Mouse (Mus musculus): ENCODE measurements around the gene Haus5. TPM values are rescaled to one million over a fixed set of nuclear protein-coding genes. Genes with fewer than 3 reads are reported as not detected.
A peak's percentile ranks its signal among the peaks of the same experiment; 100 is the strongest.

The Haus5 gene
- polyA plus RNA-seq, 1 experiment from 2014 or later: 39.1 TPM

DNA sequence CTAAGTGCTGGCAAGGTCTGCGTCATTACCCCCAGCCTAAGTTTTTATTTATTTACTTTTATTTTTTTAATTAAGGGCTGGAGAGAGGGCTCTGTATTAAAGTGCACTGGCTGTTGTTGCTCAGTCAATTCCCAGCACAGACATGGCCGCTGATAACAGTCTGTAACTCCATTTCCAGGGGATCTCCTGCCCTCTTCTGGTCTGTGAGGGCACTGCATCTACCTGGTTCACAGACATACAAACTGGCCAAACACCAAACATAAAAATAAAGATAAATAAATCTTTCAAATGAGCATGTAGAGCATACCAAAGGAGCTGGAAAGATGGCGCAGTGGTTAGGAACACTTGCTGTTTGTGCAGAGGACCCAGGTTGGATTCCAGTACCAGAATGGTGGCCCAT is 45.6 kb downstream of the Haus5 start:
- no peaks in the 10 kb centered on the region for H3K4me1 ChIP-seq
- H3K27ac ChIP-seq: no peak overlapping the region
- peaks cover 45% of the 10 kb centered on the region for H3K36me3 ChIP-seq
- no peak for ATAC-seq (ENCODE audit: insufficient read depth, low FRiP score, low read depth)
- no peak overlapping the region for H3K9ac ChIP-seq
- 91% methylated on average over 3 of the region's 3 CpGs for WGBS
- no peaks in the 10 kb centered on the region for H3K27me3 ChIP-seq (replicated peaks)
- no peak overlapping the region for H3K4me3 ChIP-seq (replicated peaks)
- H3K4me2 ChIP-seq: no peak overlapping the region
- H3K9me3 ChIP-seq: no peaks in the 10 kb centered on the region

DNA sequence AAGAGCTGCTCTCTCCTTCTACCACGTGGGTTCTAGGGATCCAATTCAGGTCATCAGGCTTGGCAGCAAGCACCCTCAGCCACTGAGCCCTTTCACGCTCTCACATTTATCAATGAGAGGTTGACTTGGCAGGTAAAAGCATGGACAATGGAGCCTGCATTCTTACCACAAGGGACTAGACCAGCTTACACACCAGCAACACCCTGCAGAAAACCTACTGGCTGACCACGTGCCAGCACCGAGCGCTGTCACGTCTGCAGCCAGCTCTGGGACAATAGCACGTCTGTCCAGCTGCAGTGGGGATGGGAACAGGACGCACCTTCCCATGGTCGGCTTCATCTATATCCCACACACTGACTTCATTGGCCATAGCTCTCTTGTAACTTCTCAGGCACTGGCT is 46.1 kb downstream of the Haus5 start:
- peaks cover 44% of the 10 kb centered on the region for H3K36me3 ChIP-seq
- H3K9ac ChIP-seq: no peak overlapping the region
- ATAC-seq (ENCODE audit: insufficient read depth, low FRiP score, low read depth): no peak
- H3K4me1 ChIP-seq: no peaks in the 10 kb centered on the region
- no peaks in the 10 kb centered on the region for H3K9me3 ChIP-seq
- no peaks in the 10 kb centered on the region for H3K27me3 ChIP-seq (replicated peaks)
- H3K4me3 ChIP-seq (replicated peaks): no peak overlapping the region
- WGBS: 93% methylated on average over 9 of the region's 9 CpGs
- no peak overlapping the region for H3K27ac ChIP-seq
- H3K4me2 ChIP-seq: no peak overlapping the region

DNA sequence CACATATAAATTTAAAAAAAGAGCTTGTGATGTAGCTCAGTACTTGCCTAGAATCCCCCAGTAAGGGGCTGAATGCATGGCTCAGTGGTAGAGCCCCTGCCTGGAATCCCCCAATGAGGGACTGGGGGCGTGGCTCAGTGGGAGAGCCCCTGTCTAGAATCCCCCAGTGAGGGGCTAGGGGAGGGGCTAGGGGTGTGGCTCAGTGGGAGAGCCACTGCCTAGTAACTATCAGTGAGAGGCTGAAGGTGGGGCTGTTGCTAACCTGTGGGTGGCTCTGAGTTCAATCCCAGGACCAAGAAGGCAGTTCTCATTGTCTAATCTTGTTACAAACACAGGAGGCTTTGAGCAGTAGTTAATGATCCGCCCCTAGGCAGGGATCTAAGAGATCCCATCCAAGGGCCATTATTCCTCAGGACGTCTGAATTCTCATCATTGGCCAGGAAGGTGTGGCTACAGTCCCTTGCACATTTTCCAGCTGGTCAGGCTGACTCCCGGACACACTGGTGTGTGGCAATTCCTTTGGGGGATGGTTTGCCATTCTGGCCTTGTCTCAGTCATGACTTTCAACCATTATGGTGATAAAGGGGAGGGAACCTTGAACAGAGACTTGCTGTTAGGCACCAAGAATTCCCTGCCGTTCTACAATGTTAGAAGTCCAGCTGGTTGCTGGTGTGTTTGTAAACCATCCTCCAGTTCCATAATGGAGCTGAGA is 49.6 kb downstream of the Haus5 start:
- no peak overlapping the region for H3K4me2 ChIP-seq
- H3K4me1 ChIP-seq: no peaks in the 10 kb centered on the region
- no peak overlapping the region for H3K4me3 ChIP-seq (replicated peaks)
- peaks cover 32% of the 10 kb centered on the region for H3K36me3 ChIP-seq
- no peaks in the 10 kb centered on the region for H3K27me3 ChIP-seq (replicated peaks)
- 53% methylated on average over 5 of the region's 5 CpGs for WGBS
- no peaks in the 10 kb centered on the region for H3K9me3 ChIP-seq
- no peak overlapping the region for H3K27ac ChIP-seq
- no peak overlapping the region for H3K9ac ChIP-seq
- no peak for ATAC-seq (ENCODE audit: insufficient read depth, low FRiP score, low read depth)

DNA sequence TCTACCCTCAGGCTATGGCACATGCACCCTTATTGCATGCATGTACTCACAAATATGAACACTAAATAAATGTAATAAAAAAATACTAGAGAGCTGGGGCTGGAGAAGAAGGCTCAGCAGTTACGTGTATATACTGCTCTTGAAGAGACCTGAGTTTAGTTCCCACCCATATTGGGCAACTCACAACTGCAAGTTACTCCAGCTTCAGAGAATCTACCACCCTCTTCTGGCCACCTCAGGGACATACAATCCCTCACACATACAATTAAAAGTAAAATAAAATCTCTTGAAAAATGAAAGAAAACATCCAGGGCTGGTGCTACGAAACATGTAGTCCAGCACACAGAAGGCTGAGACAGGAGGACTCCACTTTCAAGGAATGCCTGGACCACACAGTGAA is 50.3 kb downstream of the Haus5 start:
- ATAC-seq (ENCODE audit: insufficient read depth, low FRiP score, low read depth): no peak
- H3K27ac ChIP-seq: no peak overlapping the region

DNA sequence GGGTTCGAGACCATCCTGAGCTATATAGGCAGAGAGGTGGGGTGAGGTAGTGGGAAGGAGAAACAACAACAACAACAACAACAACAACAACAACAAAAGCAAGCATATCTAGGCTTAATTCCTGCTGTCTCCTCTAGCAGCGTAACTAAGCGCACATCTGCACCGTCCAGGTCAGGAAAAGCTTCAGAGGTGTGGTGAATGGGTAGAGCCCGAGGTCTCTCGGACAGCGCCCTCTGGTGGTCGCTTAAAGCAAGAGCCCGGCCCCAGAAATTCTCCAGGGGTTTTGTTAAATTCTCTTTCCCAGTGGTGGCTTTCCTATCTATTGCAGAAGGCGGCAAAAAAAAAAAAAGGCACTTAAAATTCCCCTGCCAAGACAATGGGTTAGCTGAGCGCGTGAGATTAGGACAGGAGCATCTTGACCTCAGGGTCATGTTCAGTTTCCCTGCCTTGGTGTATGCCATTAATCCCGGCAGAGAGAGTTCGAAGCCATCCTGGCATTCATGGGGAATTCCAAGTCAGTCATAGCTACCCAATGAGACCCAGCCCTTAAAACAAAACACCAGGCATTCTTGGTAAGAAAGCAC is 51.2 kb downstream of the Haus5 start:
- Histone ChIP-seq H3K27ac (no peak overlapping the region), H3K4me2 (no peak overlapping the region), H3K4me3 (replicated peaks) (no peak overlapping the region), H3K27me3 (replicated peaks) (no peaks in the 10 kb centered on the region), H3K36me3 (peaks cover 23% of the 10 kb centered on the region), H3K9ac (no peak overlapping the region), H3K4me1 (no peaks in the 10 kb centered on the region), H3K9me3 (no peaks in the 10 kb centered on the region)
- ATAC-seq (ENCODE audit: insufficient read depth, low FRiP score, low read depth): peak; percentile 70
- 23% methylated on average over 14 of the region's 14 CpGs for WGBS

More for the DNA sequence above, 50.3 kb downstream of the Haus5 start:
- WGBS: 64% methylated on average over 2 of the region's 2 CpGs
- H3K4me3 ChIP-seq (replicated peaks): no peak overlapping the region
- peaks cover 31% of the 10 kb centered on the region for H3K36me3 ChIP-seq
- no peaks in the 10 kb centered on the region for H3K27me3 ChIP-seq (replicated peaks)
- H3K4me2 ChIP-seq: no peak overlapping the region
- no peaks in the 10 kb centered on the region for H3K4me1 ChIP-seq
- H3K9me3 ChIP-seq: no peaks in the 10 kb centered on the region
- no peak overlapping the region for H3K9ac ChIP-seq

DNA sequence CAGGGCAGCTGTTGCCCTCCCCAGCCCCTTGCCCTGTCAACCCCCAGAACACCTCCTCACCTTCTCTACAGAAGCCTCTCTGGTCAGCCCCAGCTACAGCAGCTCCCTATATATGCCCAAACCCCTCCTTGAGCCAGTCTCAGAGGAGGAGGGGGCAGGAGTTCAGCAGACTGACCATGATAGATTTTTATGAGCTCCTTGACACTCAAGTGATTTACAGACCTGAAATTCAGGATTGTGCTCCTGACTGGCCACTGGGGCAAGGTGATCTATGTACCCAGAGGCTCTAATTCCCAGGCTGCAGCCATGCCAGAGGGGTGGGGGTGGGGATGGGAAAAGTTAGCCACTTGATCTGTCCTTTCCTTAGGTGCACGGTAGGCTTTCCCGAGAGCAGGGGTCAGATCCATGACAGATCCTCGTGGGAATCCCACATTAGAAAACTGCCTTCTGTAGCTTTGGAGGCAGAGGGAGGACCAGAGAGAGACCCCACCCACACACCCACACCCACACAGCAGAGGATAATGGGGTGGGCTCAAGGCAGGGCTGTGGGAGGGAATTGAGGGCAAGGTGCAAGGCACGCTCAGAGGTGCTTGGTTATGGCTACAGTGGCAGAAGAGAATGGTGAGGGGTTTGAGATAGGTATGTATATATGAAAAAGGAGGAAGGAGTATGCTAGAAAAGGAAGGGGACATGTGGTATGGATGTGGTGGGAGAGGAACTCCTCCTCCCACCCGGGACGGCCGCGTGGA is 52.0 kb downstream of the Haus5 start, which contains the start of gene Upk1a:
Gene Upk1a, minus strand, starts transcription at position 194 of the 749 bp plus-strand sequence.
- H3K27ac ChIP-seq: no peak within 1 kb of the TSS
- no peak within 1 kb of the TSS for H3K4me3 ChIP-seq (replicated peaks)
- peaks cover 17% of the 10 kb centered on the region for H3K36me3 ChIP-seq
- 57% methylated on average over 8 of the region's 8 CpGs for WGBS
- peak; percentile 24; the same call in 1 of the 2 replicates for ATAC-seq (ENCODE audit: insufficient read depth, low FRiP score, low read depth)
- no peaks in the 10 kb centered on the region for H3K4me1 ChIP-seq
- H3K27me3 ChIP-seq (replicated peaks): no peaks in the 10 kb centered on the region
- no peak within 1 kb of the TSS for H3K4me2 ChIP-seq
- no peak within 1 kb of the TSS for H3K9ac ChIP-seq
- H3K9me3 ChIP-seq: no peaks in the 10 kb centered on the region

DNA sequence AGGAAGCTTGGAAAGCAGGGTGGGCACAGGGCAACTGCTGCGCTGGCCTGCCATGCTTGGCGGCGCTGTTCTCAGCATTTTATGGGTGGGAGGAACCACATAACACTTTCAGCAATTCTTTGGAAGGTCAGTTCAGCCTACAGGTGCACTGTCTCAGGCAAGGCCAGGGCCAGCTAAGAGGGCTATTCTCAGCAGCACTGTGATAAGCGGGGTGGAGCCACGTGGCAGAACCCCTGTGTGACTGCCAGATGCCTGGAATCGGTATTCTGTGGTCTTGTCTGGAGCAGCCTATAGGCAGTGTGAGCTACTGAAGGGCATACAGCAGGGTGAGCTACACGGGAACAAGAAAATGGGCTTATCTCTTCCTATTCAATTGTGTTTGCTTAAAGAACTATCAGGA is 54.8 kb downstream of the Haus5 start:
- WGBS: 45% methylated on average over 7 of the region's 7 CpGs
- ATAC-seq (ENCODE audit: insufficient read depth, low FRiP score, low read depth): peak; percentile 51; the same call in 1 of the 2 replicates
- no peak overlapping the region for H3K27ac ChIP-seq

DNA sequence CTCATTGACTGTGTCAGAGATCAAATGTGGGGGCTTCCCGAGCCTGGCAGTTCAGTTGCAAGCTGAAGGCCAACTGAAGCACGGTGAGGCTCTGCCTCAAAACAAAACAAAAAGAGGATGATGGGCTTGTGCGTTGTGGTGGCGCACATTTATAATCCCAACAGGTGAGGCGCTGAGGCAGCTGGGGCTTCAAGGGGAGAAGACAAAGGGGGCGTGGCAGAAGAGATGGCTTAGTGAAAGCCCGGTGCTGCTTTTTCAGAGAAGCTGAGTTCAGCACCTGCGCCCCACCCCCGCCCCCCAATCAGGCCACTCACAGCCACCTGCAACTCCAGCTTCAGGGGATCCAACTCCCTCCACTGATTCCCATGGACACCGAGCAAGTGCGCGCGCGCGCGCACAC is 56.3 kb downstream of the Haus5 start:
- no peak overlapping the region for H3K9ac ChIP-seq
- no peaks in the 10 kb centered on the region for H3K36me3 ChIP-seq

More for the DNA sequence above, 54.8 kb downstream of the Haus5 start:
- no peak overlapping the region for H3K4me3 ChIP-seq (replicated peaks)
- no peak overlapping the region for H3K4me2 ChIP-seq
- H3K4me1 ChIP-seq: no peaks in the 10 kb centered on the region
- H3K36me3 ChIP-seq: no peaks in the 10 kb centered on the region
- H3K9ac ChIP-seq: no peak overlapping the region
- no peaks in the 10 kb centered on the region for H3K9me3 ChIP-seq
- no peaks in the 10 kb centered on the region for H3K27me3 ChIP-seq (replicated peaks)

DNA sequence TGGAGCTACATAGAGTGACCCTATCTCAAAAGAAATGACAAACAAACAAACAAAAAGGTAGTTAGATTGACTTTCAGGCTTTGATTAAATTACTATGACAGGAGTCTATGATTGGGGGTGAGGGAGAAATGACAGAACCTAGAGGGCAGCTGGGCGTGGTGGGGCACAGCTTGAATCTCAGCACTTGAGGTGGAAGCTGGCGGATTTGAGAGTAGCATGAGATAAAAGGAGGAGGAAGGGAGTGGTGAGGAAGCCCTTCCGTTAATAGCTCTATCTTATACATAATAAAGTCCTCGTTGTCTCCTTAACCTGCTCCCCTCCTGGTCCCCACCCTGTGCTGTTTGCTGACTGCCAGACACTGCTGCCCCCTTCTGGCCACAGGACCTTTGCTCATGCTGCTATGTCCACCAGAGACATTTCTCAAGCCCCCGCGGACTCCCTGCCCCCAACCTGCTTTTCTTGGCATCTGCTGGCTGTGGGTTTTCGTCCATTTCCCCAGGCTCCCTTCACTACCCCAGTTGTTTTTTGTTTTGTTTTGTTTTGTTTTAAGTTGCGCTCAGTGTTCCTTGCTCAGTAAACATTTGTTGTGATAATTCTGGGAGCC is 57.0 kb downstream of the Haus5 start:
- ATAC-seq (ENCODE audit: insufficient read depth, low FRiP score, low read depth): no peak
- 27% methylated on average over 8 of the region's 8 CpGs for WGBS

More for the DNA sequence above, 56.3 kb downstream of the Haus5 start:
- Histone ChIP-seq H3K4me2 (no peak overlapping the region), H3K4me1 (no peaks in the 10 kb centered on the region), H3K9me3 (no peaks in the 10 kb centered on the region), H3K27me3 (replicated peaks) (no peaks in the 10 kb centered on the region), H3K4me3 (replicated peaks) (no peak overlapping the region), H3K27ac (no peak overlapping the region)
- 55% methylated on average over 14 of the region's 16 CpGs for WGBS
- no peak for ATAC-seq (ENCODE audit: insufficient read depth, low FRiP score, low read depth)

DNA sequence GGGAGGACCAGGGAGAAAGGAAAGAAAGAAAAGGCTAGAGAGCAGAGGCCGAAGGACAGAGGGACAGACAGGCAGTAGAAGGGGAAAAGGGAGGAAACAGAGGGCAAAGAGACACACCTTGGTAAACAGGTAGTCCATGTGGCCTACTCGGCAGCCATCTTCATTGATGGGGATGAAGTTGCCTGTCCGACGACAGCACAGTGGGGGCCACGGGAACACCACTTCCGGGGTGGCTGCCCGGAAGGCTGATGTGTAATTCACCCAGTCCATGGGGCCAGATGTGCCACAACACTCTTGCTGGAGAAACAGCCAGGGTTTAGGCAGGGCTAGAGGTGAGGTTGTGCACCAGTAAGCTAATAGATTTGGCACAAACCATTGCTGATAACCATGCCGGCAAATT is 59.9 kb downstream of the Haus5 start:
- Histone ChIP-seq H3K9me3 (no peaks in the 10 kb centered on the region), H3K36me3 (no peaks in the 10 kb centered on the region), H3K27ac (no peak overlapping the region), H3K4me1 (0 out of 2 replicates have a peak, but pooled peaks cover 12% of the 10 kb centered on the region), H3K4me3 (replicated peaks) (no peak overlapping the region), H3K4me2 (no peak overlapping the region), H3K9ac (no peak overlapping the region), H3K27me3 (replicated peaks) (no peaks in the 10 kb centered on the region)
- 76% methylated on average over 8 of the region's 8 CpGs for WGBS
- ATAC-seq (ENCODE audit: insufficient read depth, low FRiP score, low read depth): no peak

More for the DNA sequence above, 57.0 kb downstream of the Haus5 start:
- Histone ChIP-seq H3K9me3 (no peaks in the 10 kb centered on the region), H3K4me1 (0 out of 2 replicates have a peak, but pooled peaks cover 5% of the 10 kb centered on the region), H3K9ac (no peak overlapping the region), H3K27ac (no peak overlapping the region), H3K36me3 (no peaks in the 10 kb centered on the region), H3K4me2 (no peak overlapping the region), H3K27me3 (replicated peaks) (no peaks in the 10 kb centered on the region), H3K4me3 (replicated peaks) (no peak overlapping the region)

DNA sequence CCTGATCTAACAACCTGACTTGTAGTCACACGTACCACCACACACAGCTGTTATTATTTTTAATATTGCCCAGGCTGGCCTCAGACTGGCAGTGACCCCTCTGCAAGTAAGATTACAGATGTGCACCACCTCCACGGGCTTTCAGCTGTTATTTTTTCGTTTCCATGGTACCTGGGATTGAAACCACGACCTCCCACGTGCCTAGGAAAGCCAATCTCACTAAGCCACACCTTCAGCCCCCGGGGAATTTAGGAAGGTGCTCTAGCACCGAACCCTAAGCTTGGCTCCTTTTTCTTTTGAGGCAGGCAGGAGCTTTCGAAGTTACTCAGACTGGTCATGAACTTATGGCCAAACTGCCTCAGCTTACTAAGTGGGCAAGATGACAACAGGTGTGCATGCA is 60.4 kb downstream of the Haus5 start:
- 50% methylated on average over 8 of the region's 8 CpGs for WGBS
- no peak overlapping the region for H3K4me3 ChIP-seq (replicated peaks)
- H3K27ac ChIP-seq: no peak overlapping the region
- no peak for ATAC-seq (ENCODE audit: insufficient read depth, low FRiP score, low read depth)
- no peaks in the 10 kb centered on the region for H3K27me3 ChIP-seq (replicated peaks)
- H3K36me3 ChIP-seq: no peaks in the 10 kb centered on the region
- no peak overlapping the region for H3K9ac ChIP-seq
- no peak overlapping the region for H3K4me2 ChIP-seq
- no peaks in the 10 kb centered on the region for H3K9me3 ChIP-seq
- H3K4me1 ChIP-seq: 0 out of 2 replicates have a peak, but pooled peaks cover 16% of the 10 kb centered on the region
